Mouse (Mus musculus) embryonic facial prominence, embryonic 12.5 days (tissue): ENCODE results near the gene Focad. TPM values are rescaled to one million over a fixed set of nuclear protein-coding genes. Genes with fewer than 3 reads are reported as not detected.

Experiments used
- ATAC-seq: fragments of 200-750 bp; cut with Nextera tagmentation; 2 replicates; pipeline ENCODE4 v1.8.0; 2017; ENCODE audit not compliant: insufficient number of reproducible peaks, insufficient read depth, low FRiP score, low TSS enrichment
- H3K27ac ChIP-seq: fragments of 300-500 bp; sonication (generic); 2 replicates; pipeline ENCODE4 v1.5.1; 2016; ENCODE audit warnings: mild to moderate bottlenecking
- H3K27me3 ChIP-seq: fragments of 300-500 bp; sonication (generic); 2 replicates; pipeline ENCODE4 v1.6.1; 2016; ENCODE audit warnings: mild to moderate bottlenecking, moderate library complexity
- H3K36me3 ChIP-seq: fragments of 300-500 bp; sonication (generic); 2 replicates; pipeline ENCODE4 v1.6.1; 2016; ENCODE audit warnings: mild to moderate bottlenecking
- H3K4me1 ChIP-seq: fragments of 300-500 bp; sonication (generic); 2 replicates; pipeline ENCODE4 v1.6.1; 2016
- H3K4me2 ChIP-seq: fragments of 300-500 bp; sonication (generic); replicated peaks from 2 replicates; pipeline ENCODE4 v1.6.1; 2016; ENCODE audit warnings: mild to moderate bottlenecking, moderate library complexity
- H3K4me3 ChIP-seq: fragments of 300-500 bp; sonication (generic); 2 replicates; pipeline ENCODE4 v1.5.1; 2016; ENCODE audit warnings: mild to moderate bottlenecking
- H3K9ac ChIP-seq: fragments of 300-500 bp; sonication (generic); 2 replicates; pipeline ENCODE4 v1.6.1; 2016; ENCODE audit warnings: mild to moderate bottlenecking, moderate library complexity
- H3K9me3 ChIP-seq: fragments of 300-500 bp; sonication (generic); 2 replicates; pipeline ENCODE4 v1.6.1; 2016; ENCODE audit warnings: mild to moderate bottlenecking, moderate library complexity
- WGBS: fragments of 180-500 bp; shearing (Covaris S2); methylation state at CpG from one replicate; pipeline ENCODE4 v1.1.7; 2016; 5-methylcytosine and 5-hydroxymethylcytosine counted together
- polyA plus RNA-seq: library from polyadenylated mRNA; unstranded; fragments of >200 nt; fragmentation: Nextera tagmentation; extraction: Ambion mirVana; gene quantifications from 2 replicates; pipeline ENCODE4 v1.2.1, GENCODE M21; 2016

Focad gene
- polyA plus RNA-seq, 1 experiment from 2014 or later = 15.4 TPM

GRCm38 (mm10) chr4:88218286-88218685 is 123.9 kb downstream of the Focad start:
- no peaks in the 10 kb centered on the region for H3K9me3 ChIP-seq
- no peak overlapping the region for H3K4me3 ChIP-seq
- ATAC-seq = no peak
- H3K27me3 ChIP-seq = no peaks in the 10 kb centered on the region
- no peak overlapping the region for H3K9ac ChIP-seq
- H3K36me3 ChIP-seq = no peaks in the 10 kb centered on the region
- no peak overlapping the region for H3K27ac ChIP-seq
- no peak overlapping the region for H3K4me2 ChIP-seq
- WGBS = 73% methylated on average over 6 of the region's 6 CpGs
- peaks cover 3% of the 10 kb centered on the region; the same call in 1 of the 2 replicates for H3K4me1 ChIP-seq

GRCm38 (mm10) chr4:88218797-88219196 is 124.4 kb downstream of the Focad start:
- Histone ChIP-seq H3K9ac (no peak overlapping the region), H3K9me3 (no peaks in the 10 kb centered on the region), H3K27ac (no peak overlapping the region), H3K36me3 (no peaks in the 10 kb centered on the region), H3K4me1 (peaks cover 3% of the 10 kb centered on the region; the same call in 1 of the 2 replicates), H3K27me3 (no peaks in the 10 kb centered on the region), H3K4me2 (no peak overlapping the region), H3K4me3 (no peak overlapping the region)
- 77% methylated on average over 2 of the region's 2 CpGs for WGBS
- no peak for ATAC-seq

DNA sequence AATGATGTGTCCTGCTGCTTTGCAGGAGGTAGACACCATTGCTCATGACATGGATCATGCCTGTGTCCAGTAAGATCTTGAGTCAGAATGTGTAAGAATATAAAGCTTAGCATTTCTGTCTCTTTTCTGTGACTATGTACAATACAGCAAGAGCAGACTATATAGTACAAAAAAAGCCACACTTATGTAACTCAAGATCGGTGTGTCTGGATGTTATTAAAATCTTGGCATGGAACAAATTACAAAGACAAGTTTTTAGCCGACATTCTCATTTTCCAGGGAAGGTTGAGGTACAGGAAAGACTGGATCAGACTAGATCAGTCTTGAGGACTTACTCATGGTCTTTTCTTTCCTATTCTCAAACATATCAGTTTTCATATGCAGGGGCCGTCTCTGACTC is 136.9 kb downstream of the Focad start:
- H3K9ac ChIP-seq = no peak overlapping the region
- no peak overlapping the region for H3K4me2 ChIP-seq
- H3K4me3 ChIP-seq = no peak overlapping the region
- H3K9me3 ChIP-seq = no peaks in the 10 kb centered on the region
- H3K27ac ChIP-seq = peak overlapping the region; percentile 70
- 41% methylated on average over 3 of the region's 3 CpGs for WGBS
- no peaks in the 10 kb centered on the region for H3K36me3 ChIP-seq
- no peaks in the 10 kb centered on the region for H3K27me3 ChIP-seq
- ATAC-seq = no peak
- peaks cover 6% of the 10 kb centered on the region for H3K4me1 ChIP-seq

GRCm38 (mm10) chr4:88235941-88236340 is 141.5 kb downstream of the Focad start:
- Histone ChIP-seq H3K27ac (no peak overlapping the region), H3K9ac (no peak overlapping the region), H3K9me3 (no peaks in the 10 kb centered on the region), H3K36me3 (no peaks in the 10 kb centered on the region), H3K27me3 (no peaks in the 10 kb centered on the region), H3K4me1 (peaks cover 19% of the 10 kb centered on the region), H3K4me3 (no peak overlapping the region), H3K4me2 (no peak overlapping the region)
- ATAC-seq = no peak
- WGBS = 42% methylated on average over 6 of the region's 6 CpGs

GRCm38 (mm10) chr4:88236926-88237756 is 142.7 kb downstream of the Focad start:
- Histone ChIP-seq H3K4me2 (no peak overlapping the region), H3K9ac (no peak overlapping the region), H3K36me3 (no peaks in the 10 kb centered on the region), H3K4me1 (peaks cover 13% of the 10 kb centered on the region), H3K27me3 (no peaks in the 10 kb centered on the region), H3K27ac (no peak overlapping the region), H3K9me3 (no peaks in the 10 kb centered on the region), H3K4me3 (no peak overlapping the region)
- 44% methylated on average over 12 of the region's 12 CpGs for WGBS
- ATAC-seq = no peak

GRCm38 (mm10) chr4:88238351-88238750 is 143.9 kb downstream of the Focad start:
- no peak for ATAC-seq
- Histone ChIP-seq H3K9ac (no peak overlapping the region), H3K27ac (no peak overlapping the region), H3K4me2 (no peak overlapping the region), H3K4me1 (peaks cover 13% of the 10 kb centered on the region), H3K9me3 (no peaks in the 10 kb centered on the region), H3K27me3 (no peaks in the 10 kb centered on the region), H3K36me3 (no peaks in the 10 kb centered on the region), H3K4me3 (no peak overlapping the region)
- WGBS = 51% methylated on average over 7 of the region's 7 CpGs

DNA sequence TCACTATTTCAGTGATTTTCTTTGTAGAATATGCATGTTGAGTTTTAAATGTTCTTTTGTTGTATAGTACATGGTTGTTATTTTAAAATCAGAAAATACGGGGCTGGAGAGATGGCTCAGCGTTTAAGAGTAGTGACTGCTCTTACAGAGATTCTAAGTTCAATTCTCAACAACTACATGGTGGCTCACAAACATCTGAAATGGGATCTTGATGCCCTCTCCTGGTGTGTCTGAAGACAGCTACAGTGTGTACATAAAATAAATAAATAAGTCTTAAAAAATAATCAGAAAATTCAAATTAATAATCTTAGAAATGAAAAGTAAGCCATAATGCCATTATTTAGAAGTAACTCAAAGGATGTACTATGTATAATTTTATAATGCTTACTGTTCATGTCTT is 149.4 kb downstream of the Focad start:
- Histone ChIP-seq H3K9me3 (no peaks in the 10 kb centered on the region), H3K4me2 (no peak overlapping the region), H3K9ac (no peak overlapping the region), H3K4me1 (peaks cover 5% of the 10 kb centered on the region; the same call in 1 of the 2 replicates), H3K27me3 (no peaks in the 10 kb centered on the region), H3K27ac (no peak overlapping the region), H3K4me3 (no peak overlapping the region), H3K36me3 (no peaks in the 10 kb centered on the region)
- no peak for ATAC-seq
- 79% methylated on average over 2 of the region's 2 CpGs for WGBS

DNA sequence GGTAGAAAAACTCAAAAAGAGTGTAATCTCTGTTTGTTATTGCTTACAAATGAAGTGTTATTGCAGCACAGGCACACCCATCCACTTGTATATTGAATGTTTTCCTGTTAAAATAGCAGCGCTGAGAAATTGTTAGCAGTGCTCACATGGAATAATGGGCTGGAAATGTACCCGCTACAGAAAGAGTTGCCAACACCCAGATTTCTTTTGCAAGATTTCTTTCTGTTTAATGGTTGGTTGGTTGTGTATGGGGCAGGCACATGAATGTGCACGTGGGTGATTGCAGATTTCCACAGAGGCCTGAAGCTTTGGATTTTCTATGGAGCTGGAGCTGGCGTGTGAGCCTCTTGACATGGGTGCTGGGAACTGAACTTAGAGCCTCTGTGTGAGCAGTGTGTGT is 151.1 kb downstream of the Focad start:
- no peak overlapping the region for H3K4me2 ChIP-seq
- no peak for ATAC-seq
- no peaks in the 10 kb centered on the region for H3K9me3 ChIP-seq
- no peak overlapping the region for H3K4me3 ChIP-seq
- WGBS = 84% methylated on average over 4 of the region's 4 CpGs
- no peaks in the 10 kb centered on the region for H3K27me3 ChIP-seq
- H3K36me3 ChIP-seq = no peaks in the 10 kb centered on the region
- no peak overlapping the region for H3K27ac ChIP-seq
- no peaks in the 10 kb centered on the region for H3K4me1 ChIP-seq
- H3K9ac ChIP-seq = no peak overlapping the region

- Histone ChIP-seq H3K9me3 (no peaks in the 10 kb centered on the region), H3K27ac (no peak overlapping the region), H3K4me3 (no peak overlapping the region), H3K9ac (no peak overlapping the region), H3K36me3 (no peaks in the 10 kb centered on the region), H3K4me1 (no peaks in the 10 kb centered on the region), H3K4me2 (no peak overlapping the region), H3K27me3 (no peaks in the 10 kb centered on the region)
- WGBS = 77% methylated on average over 5 of the region's 5 CpGs
- no peak for ATAC-seq
Observed at GRCm38 (mm10) chr4:88261349-88261748, 166.9 kb downstream of the Focad start.

DNA sequence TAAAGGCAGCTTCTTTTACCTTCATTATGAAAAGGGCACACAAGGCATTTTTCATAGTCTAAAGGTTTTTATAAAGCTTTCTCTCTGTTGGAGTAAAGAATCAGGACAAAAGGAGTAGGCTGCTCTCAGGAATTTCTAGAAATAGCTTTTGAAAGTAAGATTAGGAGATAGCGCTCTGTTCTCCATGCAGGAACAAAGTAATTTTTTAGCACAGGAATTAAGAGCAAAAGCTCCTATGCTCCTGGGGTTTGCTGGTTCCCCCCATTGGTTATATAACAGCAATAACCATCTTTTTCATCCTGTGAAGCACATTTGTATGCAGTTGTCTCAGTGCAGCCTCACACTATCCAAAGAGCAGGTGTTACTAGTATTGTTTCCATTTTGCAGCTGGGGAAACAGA is 170.1 kb downstream of the Focad start:
- 90% methylated on average over 1 of the region's 1 CpGs for WGBS
- Histone ChIP-seq H3K9me3 (no peaks in the 10 kb centered on the region), H3K4me1 (no peaks in the 10 kb centered on the region), H3K4me3 (no peak overlapping the region), H3K9ac (no peak overlapping the region), H3K4me2 (no peak overlapping the region), H3K27ac (no peak overlapping the region), H3K36me3 (no peaks in the 10 kb centered on the region), H3K27me3 (no peaks in the 10 kb centered on the region)
- ATAC-seq = no peak

GRCm38 (mm10) chr4:88270408-88271067 is 176.1 kb downstream of the Focad start:
- peaks cover 7% of the 10 kb centered on the region for H3K4me1 ChIP-seq
- H3K27ac ChIP-seq = no peak overlapping the region
- H3K27me3 ChIP-seq = no peaks in the 10 kb centered on the region
- H3K4me3 ChIP-seq = no peak overlapping the region
- H3K9me3 ChIP-seq = no peaks in the 10 kb centered on the region
- no peak overlapping the region for H3K4me2 ChIP-seq
- 80% methylated on average over 7 of the region's 7 CpGs for WGBS
- H3K9ac ChIP-seq = no peak overlapping the region
- no peaks in the 10 kb centered on the region for H3K36me3 ChIP-seq
- ATAC-seq = no peak

DNA sequence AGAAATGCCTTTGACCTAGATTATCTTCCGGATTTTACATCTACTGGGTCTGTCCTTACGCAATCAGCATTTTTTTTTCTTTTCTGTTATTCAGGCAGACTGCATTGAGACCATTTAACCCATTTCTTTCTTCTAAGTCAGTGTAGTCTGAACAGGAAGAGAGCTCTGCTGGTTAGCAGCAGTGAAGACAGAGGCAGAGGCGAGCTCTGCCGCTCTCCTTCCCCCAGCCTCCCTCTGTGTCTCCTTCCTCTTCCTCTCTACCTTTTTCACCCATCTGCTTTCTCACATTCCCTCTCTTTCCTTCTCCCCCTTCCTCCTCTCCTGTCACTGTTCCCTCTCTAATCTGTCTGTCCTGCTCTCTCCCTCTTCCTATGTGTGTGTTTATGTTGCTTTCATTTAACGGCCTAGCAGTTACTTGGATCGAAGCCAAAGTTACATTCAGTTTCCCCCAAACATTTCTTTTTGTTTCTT is 181.2 kb downstream of the Focad start:
- 55% methylated on average over 6 of the region's 6 CpGs for WGBS
- H3K4me1 ChIP-seq = peaks cover 17% of the 10 kb centered on the region
- H3K4me3 ChIP-seq = no peak overlapping the region
- no peak overlapping the region; the same call in 1 of the 2 replicates for H3K4me2 ChIP-seq
- no peaks in the 10 kb centered on the region for H3K36me3 ChIP-seq
- ATAC-seq = no peak
- H3K9ac ChIP-seq = no peak overlapping the region
- H3K27me3 ChIP-seq = no peaks in the 10 kb centered on the region
- H3K27ac ChIP-seq = no peak overlapping the region
- H3K9me3 ChIP-seq = no peaks in the 10 kb centered on the region
